Mouse (Mus musculus) mouse embryonic stem cell (cell line): ENCODE data around the gene Olfr521.
"Not testable (repeated sequence)": the region's sequence is repeated elsewhere in the genome, so short reads cannot be mapped to it uniquely, and the experiment has no call there.

Experiments used
- in situ Hi-C, 2 experiments: fragments of 300-500 bp; cut with MboI; formaldehyde crosslinking; loops; 1 replicate in 1 of 2; 3 replicates in 1 of 2; pipeline ENCODE4 v1.14.3; 2019 to 2020; ENCODE audit warnings: low sequenced_read_pairs in 2 of 2, low pct_unique_long_range_greater_than_20kb in 1 of 2, mixed read lengths in 1 of 2; ENCODE audit not compliant: unreplicated experiment in 1 of 2

Olfr521 gene

GRCm38 (mm10) chr7:99799118-99799517 lies 35.8 kb downstream of the Olfr521 start:
- in situ Hi-C loops, result loop anchor here (10.0 kb wide), 2 partner anchors 184 to 304 kb away; no protein-coding TSS in a partner anchor

- in situ Hi-C loops, result no loop called here
Observed at GRCm38 (mm10) chr7:99803535-99803934, 40.2 kb downstream of the Olfr521 start.

- in situ Hi-C loops, result not testable (repeated sequence)
Observed at GRCm38 (mm10) chr7:99804033-99804432, 40.7 kb downstream of the Olfr521 start.

GRCm38 (mm10) chr7:99805340-99805739 lies 42.0 kb downstream of the Olfr521 start:
- in situ Hi-C loops, result no loop called here

- in situ Hi-C loops, result not testable (repeated sequence)
Observed at GRCm38 (mm10) chr7:99807043-99807442, 43.7 kb downstream of the Olfr521 start.

- in situ Hi-C loops, result no loop called here
Observed at GRCm38 (mm10) chr7:99810814-99811213, 47.5 kb downstream of the Olfr521 start.

- in situ Hi-C loops, result no loop called here
Observed at GRCm38 (mm10) chr7:99811661-99812060, 48.4 kb downstream of the Olfr521 start.

GRCm38 (mm10) chr7:99813394-99813793 lies 50.1 kb downstream of the Olfr521 start:
- in situ Hi-C loops, result no loop called here

- in situ Hi-C loops, result not testable (repeated sequence)
Observed at GRCm38 (mm10) chr7:99818181-99818725, 54.9 kb downstream of the Olfr521 start.
